25 mouse cellular contexts compared by ENCODE assay signal in the genomic region with DNA sequence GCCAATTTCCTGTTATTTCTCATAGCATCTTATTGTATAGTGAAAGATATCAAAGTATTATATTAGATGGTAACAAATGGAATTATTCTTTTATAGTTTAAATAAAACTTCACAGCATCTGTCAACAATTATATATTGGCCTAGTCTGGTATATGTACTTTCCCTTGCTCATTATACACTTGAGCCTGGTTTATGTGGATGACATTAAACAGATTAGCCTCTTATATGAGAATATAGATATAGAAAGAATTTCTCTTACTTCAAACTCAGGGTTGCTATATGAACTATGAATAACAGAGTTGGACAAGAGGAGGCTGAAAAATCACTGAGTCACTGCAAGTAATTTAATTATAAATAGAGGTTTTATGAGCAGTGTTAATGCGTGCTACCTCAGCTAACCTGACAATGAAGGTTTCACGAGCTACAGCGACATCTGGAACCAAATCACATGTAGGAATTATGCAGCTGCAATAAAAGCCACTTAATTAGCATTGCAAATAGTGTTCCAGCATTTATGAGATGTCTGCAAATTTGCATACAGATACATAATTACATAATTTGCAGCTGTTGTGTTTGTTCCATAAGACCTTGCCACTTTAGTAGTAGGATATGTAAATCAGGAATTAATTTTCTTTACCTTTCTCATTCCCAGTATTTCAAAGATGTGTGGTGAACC.
A peak's percentile ranks its signal among the peaks of the same experiment; 100 is the strongest.
DNase-seq lines count a peak whose midpoint lies in the region; ATAC-seq lines count a peak whose summit lies in the region.
"Had no signal": no experiment of that assay in that cellular context is flagged by ENCODE, and none has a peak within 500 bp of the region (broad histone marks: within the 10 kb centered on the region; RNA-seq: fewer than 3 reads in every experiment).

No protein-coding gene starts in this region.

- no peak overlapping the region for H3K27ac ChIP-seq in midbrain, embryonic 15.5 days
- no peak overlapping the region for H3K27ac ChIP-seq in midbrain, embryonic 10.5 days (replicated peaks)
- H3K27ac ChIP-seq in forebrain, embryonic 16.5 days (ENCODE audit: low read length) = no peak overlapping the region
- no peak overlapping the region for H3K27ac ChIP-seq in liver, embryonic 11.5 days (ENCODE audit: low read depth, low read length)
- H3K27ac ChIP-seq: embryonic facial prominence, embryonic 10.5 days; heart, embryonic 10.5 days; intestine, embryonic 15.5 days; limb, embryonic 10.5 days had no signal

- no peaks in the 10 kb centered on the region for H3K27me3 ChIP-seq in midbrain, embryonic 15.5 days (replicated peaks)
- no peaks in the 10 kb centered on the region for H3K27me3 ChIP-seq in midbrain, embryonic 10.5 days (ENCODE audit: low read depth, poor library complexity, severe bottlenecking)
- no peaks in the 10 kb centered on the region for H3K27me3 ChIP-seq in forebrain, embryonic 16.5 days (replicated peaks; ENCODE audit: control insufficient read depth, insufficient read depth, low read length)
- H3K27me3 ChIP-seq in liver, embryonic 11.5 days (replicated peaks; ENCODE audit: control insufficient read depth, insufficient read depth, low read length) = no peaks in the 10 kb centered on the region
- H3K27me3 ChIP-seq: CH12.LX; intestine, embryonic 15.5 days; Patski had no signal

- H3K9me3 ChIP-seq in midbrain, embryonic 15.5 days = no peaks in the 10 kb centered on the region
- no peaks in the 10 kb centered on the region for H3K9me3 ChIP-seq in midbrain, embryonic 10.5 days (replicated peaks)
- H3K9me3 ChIP-seq in forebrain, embryonic 16.5 days (ENCODE audit: control insufficient read depth, low read length) = no peaks in the 10 kb centered on the region
- H3K9me3 ChIP-seq in liver, embryonic 11.5 days (ENCODE audit: control insufficient read depth, low read length) = no peaks in the 10 kb centered on the region
- H3K9me3 ChIP-seq: embryonic facial prominence, embryonic 10.5 days; G1E; heart, embryonic 10.5 days; intestine, embryonic 15.5 days; limb, embryonic 10.5 days had no signal

- peak; percentile 23; the same call in 1 of the 2 replicates for ATAC-seq in frontal cortex, adult (ENCODE audit: low TSS enrichment)
- ATAC-seq in midbrain, embryonic 15.5 days (replicated peaks) = peak; percentile 58
- peak; percentile 63 for ATAC-seq in forebrain, embryonic 16.5 days
- no peak for ATAC-seq in liver, embryonic 11.5 days (replicated peaks; ENCODE audit: low FRiP score)
- ATAC-seq: intestine, embryonic 15.5 days; Patski had no signal

- 32% methylated on average over 3 of the region's 3 CpGs for WGBS in midbrain, embryonic 15.5 days
- 88% methylated on average over 3 of the region's 3 CpGs for WGBS in midbrain, embryonic 10.5 days
- WGBS in forebrain, embryonic 16.5 days = 37% methylated on average over 3 of the region's 3 CpGs
- 77% methylated on average over 3 of the region's 3 CpGs for WGBS in liver, embryonic 11.5 days

- no peaks in the 10 kb centered on the region for H3K4me1 ChIP-seq in midbrain, embryonic 15.5 days
- no peaks in the 10 kb centered on the region for H3K4me1 ChIP-seq in midbrain, embryonic 10.5 days
- H3K4me1 ChIP-seq in forebrain, embryonic 16.5 days (replicated peaks; ENCODE audit: control insufficient read depth, insufficient read depth, low read length) = no peaks in the 10 kb centered on the region
- no peaks in the 10 kb centered on the region for H3K4me1 ChIP-seq in liver, embryonic 11.5 days (replicated peaks; ENCODE audit: control insufficient read depth, insufficient read depth, low read length)
- H3K4me1 ChIP-seq: embryonic facial prominence, embryonic 10.5 days; heart, embryonic 10.5 days; intestine, embryonic 15.5 days; limb, embryonic 10.5 days had no signal

- no peak overlapping the region for H3K4me2 ChIP-seq in midbrain, embryonic 15.5 days
- H3K4me2 ChIP-seq in forebrain, embryonic 16.5 days (ENCODE audit: low read length) = no peak overlapping the region
- H3K4me2 ChIP-seq in liver, embryonic 11.5 days = no peak overlapping the region
- H3K4me2 ChIP-seq: intestine, embryonic 15.5 days had no signal

- no peak overlapping the region for H3K9ac ChIP-seq in midbrain, embryonic 15.5 days
- no peak overlapping the region for H3K9ac ChIP-seq in forebrain, embryonic 16.5 days (replicated peaks; ENCODE audit: low read depth, low read length)
- no peak overlapping the region for H3K9ac ChIP-seq in liver, embryonic 11.5 days (ENCODE audit: low read depth, low read length)
- H3K9ac ChIP-seq: intestine, embryonic 15.5 days had no signal

- no peak for DNase-seq in frontal cortex, postnatal 10 days (ENCODE audit: low spot score in 2 of 2)
- no peak for DNase-seq in midbrain, embryonic 10.5 days (ENCODE audit: low spot score)
- no peak for DNase-seq in liver, embryonic 11.5 days (ENCODE audit: low spot score)
- DNase-seq in urinary bladder, postnatal 14 days (ENCODE audit: low spot score) = no peak
- DNase-seq: adrenal gland, postnatal 36 days; cerebellum, adult 11-12 months; cerebellum, postnatal 10 days; heart, postnatal 4 days; kidney, adult 9 months; kidney, postnatal 14 days; liver; lung, postnatal 4 days; retina, postnatal 1 day; right cerebral cortex, postnatal 25 days; spleen, adult 18-20 months had no signal

- no peaks in the 10 kb centered on the region for H3K36me3 ChIP-seq in midbrain, embryonic 15.5 days (replicated peaks)
- H3K36me3 ChIP-seq in midbrain, embryonic 10.5 days = no peaks in the 10 kb centered on the region
- H3K36me3 ChIP-seq in forebrain, embryonic 16.5 days (ENCODE audit: control insufficient read depth, insufficient read depth) = no peaks in the 10 kb centered on the region
- H3K36me3 ChIP-seq in liver, embryonic 11.5 days (ENCODE audit: control insufficient read depth, insufficient read depth, low read length) = no peaks in the 10 kb centered on the region
- H3K36me3 ChIP-seq: embryonic facial prominence, embryonic 10.5 days; G1E; heart, embryonic 10.5 days; intestine, embryonic 15.5 days; limb, embryonic 10.5 days had no signal

- H3K4me3 ChIP-seq in midbrain, embryonic 15.5 days = no peak overlapping the region
- no peak overlapping the region for H3K4me3 ChIP-seq in midbrain, embryonic 10.5 days
- H3K4me3 ChIP-seq in forebrain, embryonic 16.5 days (replicated peaks; ENCODE audit: low read length) = no peak overlapping the region
- H3K4me3 ChIP-seq in liver, embryonic 11.5 days (ENCODE audit: low read depth, low read length) = no peak overlapping the region
- H3K4me3 ChIP-seq: embryonic facial prominence, embryonic 10.5 days; heart, embryonic 10.5 days; intestine, embryonic 15.5 days; limb, embryonic 10.5 days had no signal
